Mouse (Mus musculus) cerebellum, adult 2 months (tissue): ENCODE measurements at regions not wholly inside any gene's neighbourhood (a gene's known extent, or its start where the extent isn't known, plus 50 kb on each side); places are given as distances from the start of the nearest gene placed in this dataset.

Source experiments
- CTCF ChIP-seq: fragments of 200-500 bp; IDR thresholded peaks from 2 replicates; pipeline ENCODE4 v1.5.1; 2011; ENCODE audit warnings: low read depth, mild to moderate bottlenecking, control low read depth, low read length, moderate library complexity, borderline replicate concordance; ENCODE audit not compliant: insufficient read depth
- POLR2A ChIP-seq: fragments of 200-500 bp; IDR thresholded peaks from 2 replicates; pipeline ENCODE4 v1.6.1; 2011; ENCODE audit warnings: low read length, control low read depth, borderline replicate concordance; ENCODE audit not compliant: insufficient read depth

DNA sequence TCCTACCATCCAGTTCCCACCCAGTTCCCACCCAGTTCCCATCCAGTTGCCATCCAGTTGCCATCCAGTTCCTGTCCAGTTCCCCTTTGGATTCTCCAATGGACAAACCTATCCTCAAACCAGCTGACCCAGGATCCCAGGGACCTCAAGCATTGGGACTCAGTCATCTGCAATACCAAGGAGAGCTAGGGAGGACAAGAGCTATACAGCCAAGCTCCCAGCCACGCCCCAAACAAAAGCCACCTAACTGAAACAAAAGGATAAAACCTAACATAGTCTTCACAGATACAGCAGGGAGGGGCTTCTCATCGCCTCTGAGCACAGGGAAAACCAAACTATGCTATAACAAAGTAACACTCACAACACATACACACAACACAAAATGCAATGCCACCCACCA is 145.6 kb upstream of the Nfe2l3 start:
- TF ChIP-seq CTCF, result no peak
- no peak for TF ChIP-seq POLR2A
